Mouse (Mus musculus) lung, embryonic 14.5 days (tissue): ENCODE data around the gene Lrrc52. TPM values are rescaled to one million over a fixed set of nuclear protein-coding genes. Genes with fewer than 3 reads are reported as not detected.

ENCODE experiments used
- ATAC-seq: fragments of 200-750 bp; cut with Nextera tagmentation; 2 replicates; pipeline ENCODE4 v1.8.0; 2017; ENCODE audit warnings: mild to moderate bottlenecking, moderate TSS enrichment, moderate library complexity; ENCODE audit not compliant: insufficient read depth
- DNase-seq: peaks from one replicate; pipeline ENCODE4 v3.0.0-alpha.2; 2015
- H3K27ac ChIP-seq: fragments of 300-500 bp; sonication (generic); 2 replicates; pipeline ENCODE4 v1.5.1; 2014; ENCODE audit warnings: low read depth, mild to moderate bottlenecking, moderate library complexity
- H3K27me3 ChIP-seq: fragments of 300-500 bp; sonication (generic); 2 replicates; pipeline ENCODE4 v1.6.1; 2014; ENCODE audit warnings: low read length, control low read depth; ENCODE audit not compliant: insufficient read depth
- H3K36me3 ChIP-seq: fragments of 300-500 bp; sonication (generic); 2 replicates; pipeline ENCODE4 v1.6.1; 2014; ENCODE audit warnings: control low read depth; ENCODE audit not compliant: insufficient read depth
- H3K4me1 ChIP-seq: fragments of 300-500 bp; sonication (generic); 2 replicates; pipeline ENCODE4 v1.6.1; 2014; ENCODE audit warnings: antibody characterized with exemption, control low read depth; ENCODE audit not compliant: insufficient read depth
- H3K4me2 ChIP-seq: fragments of 300-500 bp; sonication (generic); 2 replicates; pipeline ENCODE4 v1.6.1; 2014; ENCODE audit warnings: mild to moderate bottlenecking
- H3K4me3 ChIP-seq: fragments of 300-500 bp; sonication (generic); 2 replicates; pipeline ENCODE4 v1.5.1; 2014; ENCODE audit warnings: low read depth, low read length
- H3K9ac ChIP-seq: fragments of 300-500 bp; sonication (generic); 2 replicates; pipeline ENCODE4 v1.6.1; 2014
- H3K9me3 ChIP-seq: fragments of 300-500 bp; sonication (generic); 2 replicates; pipeline ENCODE4 v1.6.1; 2016; ENCODE audit warnings: low read depth, low read length, control low read depth
- CTCF ChIP-seq: IDR thresholded peaks from 2 replicates; pipeline ENCODE4 v1.5.1; 2016; ENCODE audit warnings: antibody characterized with exemption, low read depth
- WGBS: fragments of 180-500 bp; shearing (Covaris S2); extraction: QIAGEN DNeasy Blood & Tissue Kit; methylation state at CpG from one replicate; pipeline ENCODE4 v1.1.7; 2014; 5-methylcytosine and 5-hydroxymethylcytosine counted together
- polyA plus RNA-seq: library from polyadenylated mRNA; unstranded; fragments of >200 nt; fragmentation: Nextera tagmentation; extraction: Ambion mirVana; gene quantifications from 2 replicates; pipeline ENCODE4 v1.2.1, GENCODE M21; 2014

Gene Lrrc52
- polyA plus RNA-seq, 1 experiment from 2014 or later = 0.96 TPM

GRCm38 (mm10) chr1:167491501-167491900 is 24.9 kb upstream of the Lrrc52 start:
- no peak for DNase-seq
- H3K36me3 ChIP-seq = no peaks in the 10 kb centered on the region
- TF ChIP-seq CTCF = no peak
- WGBS = 53% methylated on average over 7 of the region's 7 CpGs
- H3K9ac ChIP-seq = no peak overlapping the region
- H3K4me3 ChIP-seq = no peak overlapping the region
- H3K27me3 ChIP-seq = no peaks in the 10 kb centered on the region
- no peak overlapping the region for H3K4me2 ChIP-seq
- H3K4me1 ChIP-seq = no peaks in the 10 kb centered on the region
- H3K27ac ChIP-seq = no peak overlapping the region
- ATAC-seq = no peak
- no peaks in the 10 kb centered on the region for H3K9me3 ChIP-seq

- H3K27me3 ChIP-seq = no peaks in the 10 kb centered on the region
- no peaks in the 10 kb centered on the region for H3K36me3 ChIP-seq
- H3K4me3 ChIP-seq = no peak overlapping the region
- no peaks in the 10 kb centered on the region for H3K9me3 ChIP-seq
- no peak overlapping the region for H3K4me2 ChIP-seq
- DNase-seq (no peak), ATAC-seq (no peak)
- no peak overlapping the region for H3K9ac ChIP-seq
- no peaks in the 10 kb centered on the region for H3K4me1 ChIP-seq
- no peak for TF ChIP-seq CTCF
- WGBS = 63% methylated on average over 5 of the region's 5 CpGs
- H3K27ac ChIP-seq = no peak overlapping the region
These were observed 21.4 kb upstream of the Lrrc52 start for GRCm38 (mm10) chr1:167487933-167488332.

- Histone ChIP-seq H3K4me2 (no peak overlapping the region), H3K4me1 (no peaks in the 10 kb centered on the region)
These were observed 20.5 kb upstream of the Lrrc52 start for GRCm38 (mm10) chr1:167486959-167487680.

GRCm38 (mm10) chr1:167482863-167483262 is 16.3 kb upstream of the Lrrc52 start:
- Histone ChIP-seq H3K27ac (no peak overlapping the region), H3K9me3 (no peaks in the 10 kb centered on the region), H3K36me3 (no peaks in the 10 kb centered on the region), H3K27me3 (no peaks in the 10 kb centered on the region), H3K4me3 (no peak overlapping the region), H3K4me1 (no peaks in the 10 kb centered on the region), H3K4me2 (no peak overlapping the region), H3K9ac (no peak overlapping the region)
- no peak for DNase-seq
- 77% methylated on average over 4 of the region's 4 CpGs for WGBS
- no peak for ATAC-seq
- TF ChIP-seq CTCF = no peak

More at GRCm38 (mm10) chr1:167486959-167487680, 20.5 kb upstream of the Lrrc52 start:
- peak; percentile 54; the same call in 1 of the 2 replicates for ATAC-seq
- no peak for DNase-seq
- Histone ChIP-seq H3K36me3 (no peaks in the 10 kb centered on the region), H3K27me3 (no peaks in the 10 kb centered on the region), H3K27ac (no peak overlapping the region), H3K4me3 (no peak overlapping the region), H3K9ac (no peak overlapping the region), H3K9me3 (no peaks in the 10 kb centered on the region)
- TF ChIP-seq CTCF = no peak
- 52% methylated on average over 3 of the region's 3 CpGs for WGBS

GRCm38 (mm10) chr1:167473585-167473984 is 7.0 kb upstream of the Lrrc52 start:
- Histone ChIP-seq H3K36me3 (no peaks in the 10 kb centered on the region), H3K9me3 (no peaks in the 10 kb centered on the region), H3K4me1 (no peaks in the 10 kb centered on the region; the same call in 1 of the 2 replicates), H3K4me2 (no peak overlapping the region), H3K9ac (no peak overlapping the region), H3K4me3 (no peak overlapping the region), H3K27me3 (no peaks in the 10 kb centered on the region), H3K27ac (no peak overlapping the region)
- 34% methylated on average over 4 of the region's 4 CpGs for WGBS
- DNase-seq (no peak), ATAC-seq (no peak)
- TF ChIP-seq CTCF = no peak

- WGBS = 38% methylated on average over 5 of the region's 5 CpGs
- peak; percentile 43 for DNase-seq
These were observed 1.3 kb upstream of the Lrrc52 start for GRCm38 (mm10) chr1:167467916-167468315.

GRCm38 (mm10) chr1:167457311-167457710 is 9.3 kb downstream of the Lrrc52 start:
- TF ChIP-seq CTCF = no peak
- no peak overlapping the region for H3K4me2 ChIP-seq
- H3K9me3 ChIP-seq = no peaks in the 10 kb centered on the region
- WGBS = 54% methylated on average over 3 of the region's 3 CpGs
- DNase-seq (no peak), ATAC-seq (no peak)
- no peaks in the 10 kb centered on the region for H3K36me3 ChIP-seq
- no peaks in the 10 kb centered on the region for H3K27me3 ChIP-seq
- no peaks in the 10 kb centered on the region for H3K4me1 ChIP-seq
- no peak overlapping the region for H3K9ac ChIP-seq
- H3K27ac ChIP-seq = no peak overlapping the region
- H3K4me3 ChIP-seq = no peak overlapping the region

More at GRCm38 (mm10) chr1:167467916-167468315, 1.3 kb upstream of the Lrrc52 start:
- Histone ChIP-seq H3K4me2 (no peak overlapping the region), H3K4me3 (no peak overlapping the region), H3K27me3 (no peaks in the 10 kb centered on the region), H3K27ac (no peak overlapping the region), H3K4me1 (no peaks in the 10 kb centered on the region), H3K9me3 (no peaks in the 10 kb centered on the region), H3K36me3 (no peaks in the 10 kb centered on the region), H3K9ac (no peak overlapping the region)
- no peak for TF ChIP-seq CTCF
- ATAC-seq = no peak
